Mouse (Mus musculus) embryonic facial prominence, embryonic 14.5 days (tissue): ENCODE measurements around the gene Fntb. TPM values are rescaled to one million over a fixed set of nuclear protein-coding genes. Genes with fewer than 3 reads are reported as not detected.

Source experiments
- ATAC-seq: fragments of 200-750 bp; cut with Nextera tagmentation; 2 replicates; pipeline ENCODE4 v1.8.0; 2017; ENCODE audit warnings: low read depth, moderate number of reproducible peaks, moderate TSS enrichment
- DNase-seq: peaks from one replicate; pipeline ENCODE4 v3.0.0-alpha.2; 2015; ENCODE audit warnings: low spot score
- H3K27ac ChIP-seq: fragments of 300-500 bp; sonication (generic); replicated peaks from 2 replicates; pipeline ENCODE4 v1.5.1; 2014; ENCODE audit warnings: low read depth, mild to moderate bottlenecking, low read length, moderate library complexity
- H3K27me3 ChIP-seq: fragments of 300-500 bp; sonication (generic); replicated peaks from 2 replicates; pipeline ENCODE4 v1.6.1; 2014; ENCODE audit warnings: low read length; ENCODE audit not compliant: control insufficient read depth, insufficient read depth
- H3K36me3 ChIP-seq: fragments of 300-500 bp; sonication (generic); 2 replicates; pipeline ENCODE4 v1.6.1; 2014; ENCODE audit warnings: low read length, mixed read lengths; ENCODE audit not compliant: control insufficient read depth, insufficient read depth
- H3K4me1 ChIP-seq: fragments of 300-500 bp; sonication (generic); 2 replicates; pipeline ENCODE4 v1.6.1; 2014; ENCODE audit warnings: antibody characterized with exemption, low read length; ENCODE audit not compliant: control insufficient read depth, insufficient read depth
- H3K4me2 ChIP-seq: fragments of 300-500 bp; sonication (generic); 2 replicates; pipeline ENCODE4 v1.6.1; 2014; ENCODE audit warnings: low read depth, mild to moderate bottlenecking, low read length, moderate library complexity, mixed read lengths
- H3K4me3 ChIP-seq: fragments of 300-500 bp; sonication (generic); 2 replicates; pipeline ENCODE4 v1.5.1; 2014; ENCODE audit warnings: low read depth, mild to moderate bottlenecking, low read length
- H3K9ac ChIP-seq: fragments of 300-500 bp; sonication (generic); 2 replicates; pipeline ENCODE4 v1.6.1; 2014; ENCODE audit warnings: low read depth, mild to moderate bottlenecking, low read length, moderate library complexity, mixed read lengths
- H3K9me3 ChIP-seq: fragments of 300-500 bp; sonication (generic); 2 replicates; pipeline ENCODE4 v1.6.1; 2016; ENCODE audit warnings: low read length; ENCODE audit not compliant: control insufficient read depth
- WGBS: fragments of 180-500 bp; shearing (Covaris S2); extraction: QIAGEN DNeasy Blood & Tissue Kit; methylation state at CpG from one replicate; pipeline ENCODE4 v1.1.7; 2014; 5-methylcytosine and 5-hydroxymethylcytosine counted together
- polyA plus RNA-seq: library from polyadenylated mRNA; unstranded; fragments of >200 nt; fragmentation: Nextera tagmentation; extraction: Ambion mirVana; gene quantifications from 2 replicates; pipeline ENCODE4 v1.2.1, GENCODE M21; 2014

The Fntb gene
- polyA plus RNA-seq, result 41.4 and 44.6 TPM in 2 replicates

GRCm38 (mm10) chr12:76765354-76765851 is at the start of gene Fntb, which contains the start of gene Churc1:
Gene Fntb (plus strand): TSS chr12:76765589.
Gene Churc1 (plus strand): TSS chr12:76765538.
- peak; percentile 97 for DNase-seq
- Histone ChIP-seq H3K4me2 (peak within 1 kb of the TSS; percentile 83), H3K9me3 (no peaks in the 10 kb centered on the region), H3K27ac (peak within 1 kb of the TSS; percentile 74), H3K9ac (peak within 1 kb of the TSS; percentile 87), H3K4me1 (peaks cover 8% of the 10 kb centered on the region; the same call in 1 of the 2 replicates), H3K36me3 (no peaks in the 10 kb centered on the region), H3K27me3 (no peaks in the 10 kb centered on the region; the same call in 1 of the 2 replicates), H3K4me3 (peak within 1 kb of the TSS; percentile 69)
- ATAC-seq, result peak; percentile 97
- WGBS, result under 1% methylated on average over 31 of the region's 31 CpGs

GRCm38 (mm10) chr12:76718384-76718783 is 47.0 kb upstream of the Fntb start:
- H3K36me3 ChIP-seq, result no peaks in the 10 kb centered on the region
- DNase-seq (no peak), ATAC-seq (no peak)
- WGBS, result 84% methylated on average over 4 of the region's 4 CpGs
- H3K27ac ChIP-seq, result no peak overlapping the region
- no peaks in the 10 kb centered on the region for H3K9me3 ChIP-seq
- H3K9ac ChIP-seq, result no peak overlapping the region
- H3K4me2 ChIP-seq, result no peak overlapping the region
- H3K27me3 ChIP-seq, result peaks cover 8% of the 10 kb centered on the region; the same call in 1 of the 2 replicates
- no peaks in the 10 kb centered on the region for H3K4me1 ChIP-seq
- no peak overlapping the region for H3K4me3 ChIP-seq

GRCm38 (mm10) chr12:76720572-76720971 is 44.8 kb upstream of the Fntb start:
- no peak overlapping the region for H3K4me2 ChIP-seq
- no peaks in the 10 kb centered on the region for H3K36me3 ChIP-seq
- H3K27me3 ChIP-seq, result no peaks in the 10 kb centered on the region
- no peaks in the 10 kb centered on the region for H3K4me1 ChIP-seq
- no peak for ATAC-seq
- H3K9ac ChIP-seq, result no peak overlapping the region
- no peaks in the 10 kb centered on the region for H3K9me3 ChIP-seq
- DNase-seq, result peak; percentile 35
- H3K27ac ChIP-seq, result no peak overlapping the region
- no peak overlapping the region for H3K4me3 ChIP-seq

GRCm38 (mm10) chr12:76722026-76722425 is 43.4 kb upstream of the Fntb start:
- no peaks in the 10 kb centered on the region for H3K27me3 ChIP-seq
- no peak overlapping the region for H3K9ac ChIP-seq
- no peaks in the 10 kb centered on the region for H3K4me1 ChIP-seq
- no peak for ATAC-seq
- H3K4me2 ChIP-seq, result no peak overlapping the region
- no peak for DNase-seq
- no peaks in the 10 kb centered on the region for H3K9me3 ChIP-seq
- H3K36me3 ChIP-seq, result no peaks in the 10 kb centered on the region
- WGBS, result 66% methylated on average over 3 of the region's 3 CpGs
- no peak overlapping the region for H3K4me3 ChIP-seq
- no peak overlapping the region for H3K27ac ChIP-seq

GRCm38 (mm10) chr12:76727955-76728354 is 37.4 kb upstream of the Fntb start:
- no peaks in the 10 kb centered on the region for H3K4me1 ChIP-seq
- peaks cover 2% of the 10 kb centered on the region; the same call in 1 of the 2 replicates for H3K9me3 ChIP-seq
- H3K27me3 ChIP-seq, result no peaks in the 10 kb centered on the region
- H3K9ac ChIP-seq, result no peak overlapping the region
- no peak overlapping the region for H3K4me3 ChIP-seq
- ATAC-seq, result no peak
- no peak overlapping the region for H3K4me2 ChIP-seq
- H3K36me3 ChIP-seq, result no peaks in the 10 kb centered on the region
- 85% methylated on average over 4 of the region's 4 CpGs for WGBS
- H3K27ac ChIP-seq, result no peak overlapping the region
- DNase-seq, result no peak

GRCm38 (mm10) chr12:76750866-76751459 is 14.4 kb upstream of the Fntb start:
- Histone ChIP-seq H3K9me3 (no peaks in the 10 kb centered on the region), H3K4me1 (no peaks in the 10 kb centered on the region), H3K36me3 (no peaks in the 10 kb centered on the region), H3K4me2 (no peak overlapping the region), H3K27me3 (no peaks in the 10 kb centered on the region), H3K9ac (no peak overlapping the region), H3K27ac (no peak overlapping the region), H3K4me3 (no peak overlapping the region)
- DNase-seq (peak; percentile 16), ATAC-seq (peak; percentile 77; the same call in 1 of the 2 replicates)
- 70% methylated on average over 16 of the region's 16 CpGs for WGBS

GRCm38 (mm10) chr12:76752652-76753318 is 12.6 kb upstream of the Fntb start:
- Histone ChIP-seq H3K36me3 (no peaks in the 10 kb centered on the region), H3K4me1 (no peaks in the 10 kb centered on the region), H3K4me2 (no peak overlapping the region), H3K9ac (no peak overlapping the region), H3K4me3 (no peak overlapping the region), H3K27ac (no peak overlapping the region), H3K27me3 (no peaks in the 10 kb centered on the region), H3K9me3 (no peaks in the 10 kb centered on the region)
- 45% methylated on average over 14 of the region's 14 CpGs for WGBS
- ATAC-seq (0 out of 2 replicates have a peak, but pooled peaks have one; percentile 63), DNase-seq (peak; percentile 54)

- Histone ChIP-seq H3K4me2 (peak overlapping the region; percentile 83), H3K4me3 (peak overlapping the region; percentile 69), H3K9ac (peak overlapping the region; percentile 87), H3K9me3 (no peaks in the 10 kb centered on the region), H3K27me3 (no peaks in the 10 kb centered on the region; the same call in 1 of the 2 replicates), H3K4me1 (peaks cover 8% of the 10 kb centered on the region; the same call in 1 of the 2 replicates), H3K36me3 (no peaks in the 10 kb centered on the region), H3K27ac (peak overlapping the region; percentile 74; the same call in 1 of the 2 replicates)
- ATAC-seq (peak; percentile 30; the same call in 1 of the 2 replicates), DNase-seq (peak; percentile 24)
- 30% methylated on average over 20 of the region's 20 CpGs for WGBS
Measured at GRCm38 (mm10) chr12:76765901-76766630, 677 bp downstream of the Fntb start.
